Mouse (Mus musculus): ENCODE data around the gene Gm21833. TPM values are rescaled to one million over a fixed set of nuclear protein-coding genes. Genes with fewer than 3 reads are reported as not detected.

Gm21833 gene
- total and polyA plus RNA-seq, 3 experiments: not detected

GRCm38 (mm10) chr16:82816615-82817014 lies 11.6 kb upstream of the Gm21833 start:
- Histone ChIP-seq H3K4me1 (ENCODE audit: control insufficient read depth in 1 of 2, insufficient read depth in 2 of 2) (no peaks in the 10 kb centered on the region), H3K27ac (ENCODE audit: insufficient read depth, low read depth) (no peak overlapping the region), H3K9ac (ENCODE audit: insufficient read depth, low read depth) (no peak overlapping the region), H3K27me3 (replicated peaks) (no peaks in the 10 kb centered on the region), H3K4me2 (ENCODE audit: insufficient read depth, low read depth, poor library complexity, severe bottlenecking) (no peak overlapping the region), H3K4me3 (replicated peaks in 1 of 3; ENCODE audit: low read depth in 2 of 3, low read length in 2 of 3, poor library complexity in 1 of 3) (no peak overlapping the region), H3K36me3 (replicated peaks in 1 of 2; ENCODE audit: control insufficient read depth in 1 of 2, insufficient read depth in 1 of 2, low read length in 1 of 2) (no peaks in the 10 kb centered on the region), H3K9me3 (replicated peaks; ENCODE audit: low read length) (peaks cover 33% of the 10 kb centered on the region), H3K79me2 (replicated peaks; ENCODE audit: control insufficient read depth, extremely low read depth, insufficient read depth, poor library complexity, severe bottlenecking) (no peaks in the 10 kb centered on the region)
- dilution Hi-C loops (cut with MboI; ENCODE audit: extremely low pct_ligation_motif_present, extremely low pct_unique_long_range_greater_than_20kb, low sequenced_read_pairs): no loop called here
- in situ Hi-C loops (cut with MboI; ENCODE audit: low pct_ligation_motif_present, low pct_unique_long_range_greater_than_20kb, low sequenced_read_pairs): no loop called here
- no peak for TF ChIP-seq RCOR1 (conservative IDR thresholded peaks at IDR 0.05; ENCODE audit: low read depth, low read length)
- TF ChIP-seq ZMIZ1 (IDR thresholded peaks at IDR 0.05; ENCODE audit: low read depth, low read length): no peak
- TF ChIP-seq JUN (IDR thresholded peaks at IDR 0.05; ENCODE audit: insufficient read depth, low read depth, low read length): no peak
- TF ChIP-seq SIN3A (IDR thresholded peaks at IDR 0.05; ENCODE audit: low read length): no peak
- TF ChIP-seq USF2 (conservative IDR thresholded peaks at IDR 0.05; ENCODE audit: low read depth, low read length): no peak
- no peak for TF ChIP-seq GABPA (IDR thresholded peaks at IDR 0.05; ENCODE audit: insufficient replicate concordance, low read depth, low read length)
- TF ChIP-seq ETS1 (conservative IDR thresholded peaks at IDR 0.05; ENCODE audit: low read depth, low read length): no peak
- no peak for TF ChIP-seq TBP (conservative IDR thresholded peaks at IDR 0.05; ENCODE audit: low read depth, low read length)
- TF ChIP-seq CTCF (conservative IDR thresholded peaks at IDR 0.05 in 1 of 2, IDR thresholded peaks at IDR 0.05 in 1 of 2; ENCODE audit: low read depth in 2 of 2, low read length in 2 of 2): no peak
- TF ChIP-seq MXI1 (IDR thresholded peaks at IDR 0.05; ENCODE audit: low read depth, low read length): no peak
- TF ChIP-seq UBTF (IDR thresholded peaks at IDR 0.05; ENCODE audit: low read depth, low read length): no peak
- no peak for DNase-seq (ENCODE audit: extremely low read depth)

DNA sequence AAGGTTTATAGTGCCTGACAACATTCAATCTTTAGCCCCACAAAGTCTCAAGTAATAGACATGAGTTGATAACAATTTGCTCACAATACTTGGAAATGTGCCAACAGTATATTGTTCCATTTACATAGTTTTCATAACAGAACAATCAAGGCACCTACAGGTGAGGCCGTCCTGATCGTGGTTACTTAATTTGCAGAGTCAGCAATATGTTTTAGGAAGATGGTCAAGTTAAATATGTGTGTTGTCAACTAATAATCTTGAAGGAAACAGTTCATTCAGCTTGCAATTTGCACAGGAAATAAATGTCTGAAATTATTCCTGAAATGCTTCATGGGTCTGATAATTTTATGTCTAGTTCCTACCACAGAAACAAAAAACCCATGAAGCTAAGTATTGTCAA lies 27.6 kb downstream of the Gm21833 start:
- H3K79me2 ChIP-seq (replicated peaks; ENCODE audit: control insufficient read depth, extremely low read depth, insufficient read depth, poor library complexity, severe bottlenecking): no peaks in the 10 kb centered on the region
- no peak for DNase-seq (ENCODE audit: extremely low read depth)
- H3K9me3 ChIP-seq (replicated peaks; ENCODE audit: low read length): peaks cover 27% of the 10 kb centered on the region
- in situ Hi-C loops (cut with MboI; ENCODE audit: low pct_ligation_motif_present, low pct_unique_long_range_greater_than_20kb, low sequenced_read_pairs) (no loop called here), dilution Hi-C loops (cut with MboI; ENCODE audit: extremely low pct_ligation_motif_present, extremely low pct_unique_long_range_greater_than_20kb, low sequenced_read_pairs) (no loop called here)
- H3K27ac ChIP-seq (ENCODE audit: insufficient read depth, low read depth): no peak overlapping the region
- no peak overlapping the region for H3K4me3 ChIP-seq (replicated peaks in 1 of 3; ENCODE audit: low read depth in 2 of 3, low read length in 2 of 3, poor library complexity in 1 of 3)
- H3K4me2 ChIP-seq (ENCODE audit: insufficient read depth, low read depth, poor library complexity, severe bottlenecking): no peak overlapping the region
- no peaks in the 10 kb centered on the region for H3K27me3 ChIP-seq (replicated peaks)
- no peaks in the 10 kb centered on the region for H3K4me1 ChIP-seq (ENCODE audit: control insufficient read depth in 1 of 2, insufficient read depth in 2 of 2)
- TF ChIP-seq RAD21 (IDR thresholded peaks at IDR 0.05; ENCODE audit: low read depth, low read length): no peak
- TF ChIP-seq MAFK (IDR thresholded peaks at IDR 0.05; ENCODE audit: insufficient replicate concordance, low read length): peak; percentile 84
- H3K36me3 ChIP-seq (replicated peaks in 1 of 2; ENCODE audit: control insufficient read depth in 1 of 2, insufficient read depth in 1 of 2, low read length in 1 of 2): no peaks in the 10 kb centered on the region
- H3K9ac ChIP-seq (ENCODE audit: insufficient read depth, low read depth): no peak overlapping the region

- no peak overlapping the region for H3K9ac ChIP-seq (ENCODE audit: insufficient read depth, low read depth)
Observed at GRCm38 (mm10) chr16:82864590-82864989, 36.4 kb downstream of the Gm21833 start.

More at GRCm38 (mm10) chr16:82864590-82864989, 36.4 kb downstream of the Gm21833 start:
- H3K4me2 ChIP-seq (ENCODE audit: insufficient read depth, low read depth, poor library complexity, severe bottlenecking): no peak overlapping the region
- no peaks in the 10 kb centered on the region for H3K27me3 ChIP-seq (replicated peaks)
- H3K79me2 ChIP-seq (replicated peaks; ENCODE audit: control insufficient read depth, extremely low read depth, insufficient read depth, poor library complexity, severe bottlenecking): no peaks in the 10 kb centered on the region
- in situ Hi-C loops (cut with MboI; ENCODE audit: low pct_ligation_motif_present, low pct_unique_long_range_greater_than_20kb, low sequenced_read_pairs): no loop called here
- no peak for DNase-seq (ENCODE audit: extremely low read depth)
- dilution Hi-C loops (cut with MboI; ENCODE audit: extremely low pct_ligation_motif_present, extremely low pct_unique_long_range_greater_than_20kb, low sequenced_read_pairs): no loop called here
- TF ChIP-seq USF2 (conservative IDR thresholded peaks at IDR 0.05; ENCODE audit: low read depth, low read length) (no peak), ZMIZ1 (IDR thresholded peaks at IDR 0.05; ENCODE audit: low read depth, low read length) (no peak)
- H3K9me3 ChIP-seq (replicated peaks; ENCODE audit: low read length): peaks cover 20% of the 10 kb centered on the region
- H3K4me1 ChIP-seq (ENCODE audit: control insufficient read depth in 1 of 2, insufficient read depth in 2 of 2): no peaks in the 10 kb centered on the region
- H3K4me3 ChIP-seq (replicated peaks in 1 of 3; ENCODE audit: low read depth in 2 of 3, low read length in 2 of 3, poor library complexity in 1 of 3): no peak overlapping the region
- H3K36me3 ChIP-seq (replicated peaks in 1 of 2; ENCODE audit: control insufficient read depth in 1 of 2, insufficient read depth in 1 of 2, low read length in 1 of 2): no peaks in the 10 kb centered on the region
- no peak overlapping the region for H3K27ac ChIP-seq (ENCODE audit: insufficient read depth, low read depth)
